In the genomic region with DNA sequence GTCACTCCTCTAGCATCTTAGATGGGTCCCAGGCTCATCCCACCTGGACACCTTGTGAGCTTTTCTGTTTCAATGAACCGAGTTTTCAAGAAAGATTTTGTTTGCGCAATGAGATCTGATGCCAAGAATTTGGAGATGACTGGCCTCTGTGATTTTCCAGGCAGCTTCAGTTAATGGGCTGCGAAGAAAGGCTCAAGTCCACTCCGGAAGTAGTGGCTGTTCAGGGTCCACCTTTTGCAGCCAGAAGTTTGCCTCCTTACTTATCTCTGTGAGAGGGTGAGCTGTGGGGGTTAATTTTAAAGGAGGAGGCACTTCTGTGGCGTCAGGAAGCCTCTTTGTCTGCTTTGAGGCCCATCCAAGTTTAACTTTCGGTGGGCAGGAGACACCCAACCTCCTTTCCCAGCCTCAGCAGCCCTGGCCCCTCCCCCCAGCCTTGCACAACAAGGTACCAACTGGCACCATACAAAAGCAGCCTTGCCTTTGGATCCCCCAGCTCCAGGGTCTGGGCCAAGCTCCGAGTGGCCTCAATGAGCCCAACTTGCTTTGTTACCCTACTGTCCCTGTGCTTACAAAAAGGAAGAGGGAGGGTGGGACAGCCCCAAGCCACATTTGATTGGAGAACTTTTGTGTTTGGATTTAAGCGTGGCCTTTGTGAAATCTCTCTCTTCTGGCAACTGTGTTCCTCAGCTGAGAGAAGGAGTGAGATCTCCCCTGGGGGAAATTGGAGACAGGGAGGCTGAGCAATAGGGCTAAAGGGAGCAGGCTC, we compare ENCODE assay signal across 8 mouse cellular contexts.
DNase-seq lines count a peak whose midpoint lies in the region; ATAC-seq and TF ChIP-seq lines count a peak whose summit lies in the region.

No protein-coding gene starts in this region.

- H3K9ac ChIP-seq in heart, embryonic 12.5 days = no peak overlapping the region

- H3K4me2 ChIP-seq in heart, embryonic 12.5 days = peak overlapping the region; percentile 25; the same call in 1 of the 2 replicates

- peak; percentile 30 to 52 for DNase-seq in adrenal gland, postnatal 36 days
- no peak for DNase-seq in adrenal gland, postnatal 4 days (ENCODE audit: low spot score in 2 of 2)
- DNase-seq in NIH3T3 (ENCODE audit: low read depth) = peak; percentile 61
- peak; percentile 54 for DNase-seq in lung, adult 2 months
- no peak for DNase-seq in cerebellum, adult 9-11 months

- H3K4me1 ChIP-seq in heart, embryonic 12.5 days (replicated peaks) = peaks cover 33% of the 10 kb centered on the region
- peaks cover 21% of the 10 kb centered on the region for H3K4me1 ChIP-seq in lung, adult 2 months (ENCODE audit: control insufficient read depth, insufficient read depth, low read length)

- H3K9me3 ChIP-seq in heart, embryonic 12.5 days (replicated peaks) = no peaks in the 10 kb centered on the region

- WGBS in heart, embryonic 12.5 days = 36% methylated on average over 8 of the region's 8 CpGs
- WGBS in lung, adult 2 months = 26% methylated on average over 8 of the region's 8 CpGs

- TF ChIP-seq POLR2A in lung, adult 2 months (IDR thresholded peaks at IDR 0.05; ENCODE audit: borderline replicate concordance, extremely low read depth, low read depth, low read length) = 0 out of 2 replicates have a peak, but pooled peaks have one; percentile 9

- no peak for ATAC-seq in heart, embryonic 12.5 days (ENCODE audit: insufficient number of reproducible peaks, low FRiP score)
- ATAC-seq in erythroid progenitor cell, adult 5-6 weeks (replicated peaks; ENCODE audit: low FRiP score, poor library complexity, severe bottlenecking) = no peak
- ATAC-seq in activated CD4-positive, CD25-positive, alpha-beta regulatory T cell, adult 4 months = no peak

- TF ChIP-seq CTCF in lung, adult 2 months (IDR thresholded peaks at IDR 0.05; ENCODE audit: insufficient read depth, low read length) = no peak

- H3K36me3 ChIP-seq in heart, embryonic 12.5 days = no peaks in the 10 kb centered on the region

- no peak overlapping the region for H3K4me3 ChIP-seq in heart, embryonic 12.5 days
- no peak overlapping the region for H3K4me3 ChIP-seq in lung, adult 2 months (replicated peaks; ENCODE audit: extremely low read depth, low read depth, low read length)

- H3K27ac ChIP-seq in heart, embryonic 12.5 days (ENCODE audit: poor library complexity, severe bottlenecking) = peak overlapping the region; percentile 29

- peaks cover 25% of the 10 kb centered on the region; the same call in 1 of the 2 replicates for H3K27me3 ChIP-seq in heart, embryonic 12.5 days (replicated peaks)

Comparison
In these comparisons a context has a peak if more than half of its experiments do, and no peak if none do; other contexts are left out.
1. DNase-seq: peak in adrenal gland, postnatal 36 days (2 of 2), NIH3T3 (single experiment) and lung, adult 2 months (single experiment); none in adrenal gland, postnatal 4 days (0 of 2) and cerebellum, adult 9-11 months (single experiment).